Mouse (Mus musculus): ENCODE data around the gene Slc37a3. TPM values are rescaled to one million over a fixed set of nuclear protein-coding genes. Genes with fewer than 3 reads are reported as not detected.

Slc37a3 gene
- polyA plus RNA-seq (2014; fragmentation: Nextera tagmentation; extraction: Ambion mirVana): 34.5 and 43.5 TPM in 2 replicates

- peak within 1 kb of the TSS; percentile 72 for H3K4me2 ChIP-seq
These were observed at the start of gene Slc37a3 for GRCm38 (mm10) chr6:39377311-39377827. TSS of gene Slc37a3 (minus strand) at chr6:39377675.

DNA sequence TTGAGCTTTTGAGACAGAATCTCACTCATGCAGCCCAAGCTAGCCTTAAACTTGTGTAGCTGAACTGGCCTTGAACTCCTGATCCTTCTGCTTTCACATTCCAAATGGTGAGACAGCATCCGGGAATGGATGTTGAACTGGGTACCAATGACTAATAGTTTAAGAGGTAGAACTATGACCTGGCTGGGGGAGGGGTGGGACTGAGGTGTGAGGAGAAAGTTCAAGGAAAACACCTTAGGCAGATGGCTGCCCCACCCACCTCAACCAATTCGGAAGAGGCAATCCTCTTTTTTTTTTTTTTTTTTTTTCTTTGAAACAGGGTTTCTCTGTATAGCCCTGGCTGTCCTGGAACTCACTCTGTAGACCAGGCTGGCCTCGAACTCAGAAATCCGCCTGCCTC is 49.2 kb upstream of the Slc37a3 start:
- 84% methylated on average over 4 of the region's 4 CpGs for WGBS (ENCODE audit: insufficient replicate concordance)
- Histone ChIP-seq H3K9ac (ENCODE audit: low read depth, low read length) (no peak overlapping the region), H3K36me3 (ENCODE audit: control insufficient read depth, insufficient read depth, low read length) (no peaks in the 10 kb centered on the region), H3K4me3 (ENCODE audit: low read depth, low read length) (no peak overlapping the region), H3K9me3 (replicated peaks; ENCODE audit: control insufficient read depth, low read length) (no peaks in the 10 kb centered on the region), H3K4me1 (ENCODE audit: control insufficient read depth, insufficient read depth, low read length) (no peaks in the 10 kb centered on the region), H3K27me3 (ENCODE audit: control insufficient read depth, insufficient read depth, low read length) (peaks cover 3% of the 10 kb centered on the region; the same call in 1 of the 2 replicates), H3K27ac (ENCODE audit: low read depth, low read length) (no peak overlapping the region), H3K4me2 (no peak overlapping the region)
- ATAC-seq (replicated peaks; ENCODE audit: insufficient number of reproducible peaks, low FRiP score, low TSS enrichment): no peak

More at GRCm38 (mm10) chr6:39377311-39377827, at the start of gene Slc37a3:
- Histone ChIP-seq H3K27ac (ENCODE audit: low read depth, low read length) (no peak within 1 kb of the TSS), H3K9ac (ENCODE audit: low read depth, low read length) (peak within 1 kb of the TSS; percentile 93), H3K4me3 (ENCODE audit: low read depth, low read length) (peak within 1 kb of the TSS; percentile 86), H3K36me3 (ENCODE audit: control insufficient read depth, insufficient read depth, low read length) (no peaks in the 10 kb centered on the region), H3K4me1 (ENCODE audit: control insufficient read depth, insufficient read depth, low read length) (peaks cover 14% of the 10 kb centered on the region), H3K27me3 (ENCODE audit: control insufficient read depth, insufficient read depth, low read length) (peaks cover 5% of the 10 kb centered on the region; the same call in 1 of the 2 replicates), H3K9me3 (replicated peaks; ENCODE audit: control insufficient read depth, low read length) (no peaks in the 10 kb centered on the region)
- under 1% methylated on average over 42 of the region's 43 CpGs for WGBS (ENCODE audit: insufficient replicate concordance)
- peak; percentile 86 for ATAC-seq (replicated peaks; ENCODE audit: insufficient number of reproducible peaks, low FRiP score, low TSS enrichment)

DNA sequence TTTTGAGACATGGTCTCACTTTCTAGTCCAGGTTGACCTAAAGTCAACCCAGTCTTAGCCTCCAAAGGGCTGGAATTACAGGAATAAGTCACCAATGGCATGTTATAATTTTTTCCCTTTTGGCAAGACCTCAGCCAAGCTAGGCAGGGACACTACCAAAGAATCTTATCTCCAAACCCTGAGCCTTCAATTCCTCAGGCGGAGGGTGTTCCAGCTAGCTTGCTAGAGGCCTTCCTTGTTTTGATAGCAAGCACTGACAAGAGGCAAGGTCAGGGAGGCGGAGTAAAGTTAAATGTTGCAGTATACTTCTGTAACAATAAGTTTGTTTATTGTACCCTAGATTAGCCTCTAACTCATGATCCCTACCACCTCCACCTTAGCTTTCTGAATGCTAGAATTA is 47.7 kb upstream of the Slc37a3 start:
- H3K9me3 ChIP-seq (replicated peaks; ENCODE audit: control insufficient read depth, low read length): no peaks in the 10 kb centered on the region
- no peaks in the 10 kb centered on the region for H3K36me3 ChIP-seq (ENCODE audit: control insufficient read depth, insufficient read depth, low read length)
- H3K4me3 ChIP-seq (ENCODE audit: low read depth, low read length): no peak overlapping the region
- no peak overlapping the region for H3K9ac ChIP-seq (ENCODE audit: low read depth, low read length)
- no peak overlapping the region for H3K27ac ChIP-seq (ENCODE audit: low read depth, low read length)
- no peak overlapping the region for H3K4me2 ChIP-seq
- peaks cover 4% of the 10 kb centered on the region; the same call in 1 of the 2 replicates for H3K27me3 ChIP-seq (ENCODE audit: control insufficient read depth, insufficient read depth, low read length)
- WGBS (ENCODE audit: insufficient replicate concordance): 51% methylated on average over 2 of the region's 2 CpGs
- H3K4me1 ChIP-seq (ENCODE audit: control insufficient read depth, insufficient read depth, low read length): no peaks in the 10 kb centered on the region
- ATAC-seq (replicated peaks; ENCODE audit: insufficient number of reproducible peaks, low FRiP score, low TSS enrichment): no peak

- no peaks in the 10 kb centered on the region for H3K9me3 ChIP-seq (replicated peaks; ENCODE audit: control insufficient read depth, low read length)
- H3K4me3 ChIP-seq (ENCODE audit: low read depth, low read length): no peak overlapping the region
- H3K27ac ChIP-seq (ENCODE audit: low read depth, low read length): no peak overlapping the region
- no peak for ATAC-seq (replicated peaks; ENCODE audit: insufficient number of reproducible peaks, low FRiP score, low TSS enrichment)
- H3K27me3 ChIP-seq (ENCODE audit: control insufficient read depth, insufficient read depth, low read length): peaks cover 7% of the 10 kb centered on the region; the same call in 1 of the 2 replicates
- no peaks in the 10 kb centered on the region for H3K36me3 ChIP-seq (ENCODE audit: control insufficient read depth, insufficient read depth, low read length)
- H3K4me2 ChIP-seq: no peak overlapping the region
- 77% methylated on average over 7 of the region's 7 CpGs for WGBS (ENCODE audit: insufficient replicate concordance)
- 0 out of 2 replicates have a peak, but pooled peaks cover 3% of the 10 kb centered on the region for H3K4me1 ChIP-seq (ENCODE audit: control insufficient read depth, insufficient read depth, low read length)
- H3K9ac ChIP-seq (ENCODE audit: low read depth, low read length): no peak overlapping the region
These were observed 46.2 kb upstream of the Slc37a3 start for GRCm38 (mm10) chr6:39423686-39424085.

- Histone ChIP-seq H3K27ac (ENCODE audit: low read depth, low read length) (no peak overlapping the region), H3K4me1 (ENCODE audit: control insufficient read depth, insufficient read depth, low read length) (0 out of 2 replicates have a peak, but pooled peaks cover 3% of the 10 kb centered on the region), H3K36me3 (ENCODE audit: control insufficient read depth, insufficient read depth, low read length) (no peaks in the 10 kb centered on the region), H3K27me3 (ENCODE audit: control insufficient read depth, insufficient read depth, low read length) (peaks cover 10% of the 10 kb centered on the region), H3K4me2 (no peak overlapping the region), H3K9me3 (replicated peaks; ENCODE audit: control insufficient read depth, low read length) (no peaks in the 10 kb centered on the region), H3K4me3 (ENCODE audit: low read depth, low read length) (no peak overlapping the region), H3K9ac (ENCODE audit: low read depth, low read length) (no peak overlapping the region)
- WGBS (ENCODE audit: insufficient replicate concordance): 43% methylated on average over 6 of the region's 6 CpGs
- ATAC-seq (replicated peaks; ENCODE audit: insufficient number of reproducible peaks, low FRiP score, low TSS enrichment): no peak
These were observed 45.7 kb upstream of the Slc37a3 start for GRCm38 (mm10) chr6:39423130-39423551.

DNA sequence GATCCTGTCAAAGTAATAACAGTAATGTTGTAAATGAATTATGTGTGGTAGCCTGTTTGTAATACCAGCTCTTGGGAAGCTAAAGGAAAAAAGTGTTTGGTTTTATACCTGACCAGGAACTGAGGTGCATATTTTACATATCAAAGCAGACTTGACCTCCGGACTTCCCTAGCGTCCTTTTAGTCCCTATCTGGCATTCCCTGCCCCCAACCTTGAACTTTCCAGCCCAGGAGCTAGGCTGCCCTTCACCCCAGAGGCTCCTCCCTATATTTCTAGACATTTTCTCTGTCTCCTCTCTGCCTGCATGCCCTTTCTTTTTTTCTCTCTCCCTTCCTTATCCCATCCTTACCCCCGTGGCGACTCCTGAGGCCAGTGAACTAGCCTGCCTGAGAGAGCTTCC is 43.4 kb upstream of the Slc37a3 start:
- no peak overlapping the region for H3K4me2 ChIP-seq

GRCm38 (mm10) chr6:39419851-39420721 is 42.6 kb upstream of the Slc37a3 start, which contains the start of gene Mkrn1:
TSS of gene Mkrn1 (minus strand) at chr6:39420462.
- Histone ChIP-seq H3K9me3 (replicated peaks; ENCODE audit: control insufficient read depth, low read length) (no peaks in the 10 kb centered on the region), H3K27ac (ENCODE audit: low read depth, low read length) (peak within 1 kb of the TSS; percentile 67; the same call in 1 of the 2 replicates), H3K4me2 (peak within 1 kb of the TSS; percentile 80), H3K9ac (ENCODE audit: low read depth, low read length) (peak within 1 kb of the TSS; percentile 83), H3K36me3 (ENCODE audit: control insufficient read depth, insufficient read depth, low read length) (no peaks in the 10 kb centered on the region), H3K27me3 (ENCODE audit: control insufficient read depth, insufficient read depth, low read length) (peaks cover 15% of the 10 kb centered on the region), H3K4me3 (ENCODE audit: low read depth, low read length) (peak within 1 kb of the TSS; percentile 67), H3K4me1 (ENCODE audit: control insufficient read depth, insufficient read depth, low read length) (0 out of 2 replicates have a peak, but pooled peaks cover 3% of the 10 kb centered on the region)
- peak; percentile 86 for ATAC-seq (replicated peaks; ENCODE audit: insufficient number of reproducible peaks, low FRiP score, low TSS enrichment)
- 1% methylated on average over 80 of the region's 82 CpGs for WGBS (ENCODE audit: insufficient replicate concordance)

More for the DNA sequence above, 43.4 kb upstream of the Slc37a3 start:
- 39% methylated on average over 4 of the region's 4 CpGs for WGBS (ENCODE audit: insufficient replicate concordance)
- Histone ChIP-seq H3K4me3 (ENCODE audit: low read depth, low read length) (peak overlapping the region; percentile 67; the same call in 1 of the 2 replicates), H3K4me1 (ENCODE audit: control insufficient read depth, insufficient read depth, low read length) (0 out of 2 replicates have a peak, but pooled peaks cover 3% of the 10 kb centered on the region), H3K9me3 (replicated peaks; ENCODE audit: control insufficient read depth, low read length) (no peaks in the 10 kb centered on the region), H3K27ac (ENCODE audit: low read depth, low read length) (no peak overlapping the region), H3K36me3 (ENCODE audit: control insufficient read depth, insufficient read depth, low read length) (no peaks in the 10 kb centered on the region), H3K9ac (ENCODE audit: low read depth, low read length) (no peak overlapping the region), H3K27me3 (ENCODE audit: control insufficient read depth, insufficient read depth, low read length) (peaks cover 15% of the 10 kb centered on the region)
- no peak for ATAC-seq (replicated peaks; ENCODE audit: insufficient number of reproducible peaks, low FRiP score, low TSS enrichment)

GRCm38 (mm10) chr6:39419386-39419850 is 41.9 kb upstream of the Slc37a3 start:
- Histone ChIP-seq H3K4me1 (ENCODE audit: control insufficient read depth, insufficient read depth, low read length) (0 out of 2 replicates have a peak, but pooled peaks cover 3% of the 10 kb centered on the region), H3K4me3 (ENCODE audit: low read depth, low read length) (peak overlapping the region; percentile 67), H3K36me3 (ENCODE audit: control insufficient read depth, insufficient read depth, low read length) (no peaks in the 10 kb centered on the region), H3K9me3 (replicated peaks; ENCODE audit: control insufficient read depth, low read length) (no peaks in the 10 kb centered on the region), H3K27ac (ENCODE audit: low read depth, low read length) (no peak overlapping the region), H3K27me3 (ENCODE audit: control insufficient read depth, insufficient read depth, low read length) (peaks cover 15% of the 10 kb centered on the region), H3K4me2 (peak overlapping the region; percentile 80), H3K9ac (ENCODE audit: low read depth, low read length) (peak overlapping the region; percentile 83)
- peak; percentile 5; the same call in 1 of the 2 replicates for ATAC-seq (replicated peaks; ENCODE audit: insufficient number of reproducible peaks, low FRiP score, low TSS enrichment)
- under 1% methylated on average over 43 of the region's 43 CpGs for WGBS (ENCODE audit: insufficient replicate concordance)
